Mouse (Mus musculus): Measurements from ENCODE around the gene Gm3776.
"Not testable (repeated sequence)": the region's sequence is repeated elsewhere in the genome, so short reads cannot be mapped to it uniquely, and the experiment has no call there.

The Gm3776 gene

GRCm38 (mm10) chr9:78256914-78257313, at the start of gene Gm3776:
TSS of gene Gm3776 (plus strand) at chr9:78257129.
- DNase-seq: not testable (repeated sequence)

- DNase-seq: no peak
These were observed 48.0 kb upstream of the Gm3776 start for GRCm38 (mm10) chr9:78208956-78209355.

- no peak for DNase-seq
These were observed 46.9 kb upstream of the Gm3776 start for GRCm38 (mm10) chr9:78210079-78210478.

GRCm38 (mm10) chr9:78210821-78211220, 46.1 kb upstream of the Gm3776 start:
- DNase-seq: no peak

GRCm38 (mm10) chr9:78211521-78211920, 45.4 kb upstream of the Gm3776 start:
- no peak for DNase-seq

GRCm38 (mm10) chr9:78212341-78213049, 44.4 kb upstream of the Gm3776 start:
- DNase-seq: no peak

GRCm38 (mm10) chr9:78217074-78217473, 39.9 kb upstream of the Gm3776 start:
- no peak for DNase-seq

GRCm38 (mm10) chr9:78222616-78223015, 34.3 kb upstream of the Gm3776 start:
- no peak for DNase-seq

- no peak for DNase-seq
These were observed 33.6 kb upstream of the Gm3776 start for GRCm38 (mm10) chr9:78223221-78223902.

- DNase-seq: no peak
These were observed 32.5 kb upstream of the Gm3776 start for GRCm38 (mm10) chr9:78224418-78224817.

GRCm38 (mm10) chr9:78225304-78225703, 31.6 kb upstream of the Gm3776 start:
- no peak for DNase-seq

- DNase-seq: no peak
These were observed 28.8 kb upstream of the Gm3776 start for GRCm38 (mm10) chr9:78228122-78228521.

- DNase-seq: not testable (repeated sequence)
These were observed 27.3 kb upstream of the Gm3776 start for GRCm38 (mm10) chr9:78229658-78230057.

GRCm38 (mm10) chr9:78230461-78230860, 26.5 kb upstream of the Gm3776 start, which contains the start of gene Gsta1:
TSS of gene Gsta1 (plus strand) at chr9:78230656.
- not testable (repeated sequence) for DNase-seq

GRCm38 (mm10) chr9:78233121-78233695, 23.7 kb upstream of the Gm3776 start:
- not testable (repeated sequence) for DNase-seq

- DNase-seq: not testable (repeated sequence)
These were observed 1.1 kb upstream of the Gm3776 start for GRCm38 (mm10) chr9:78255683-78256470.

GRCm38 (mm10) chr9:78259688-78260087, 2.8 kb downstream of the Gm3776 start:
- DNase-seq: peak; percentile 13

- DNase-seq: not testable (repeated sequence)
These were observed 14.0 kb downstream of the Gm3776 start for GRCm38 (mm10) chr9:78270945-78271344.

- DNase-seq: not testable (repeated sequence)
These were observed 25.2 kb downstream of the Gm3776 start for GRCm38 (mm10) chr9:78282002-78282711.

- not testable (repeated sequence) for DNase-seq
These were observed 32.1 kb downstream of the Gm3776 start for GRCm38 (mm10) chr9:78289063-78289462.

- DNase-seq: not testable (repeated sequence)
These were observed 32.8 kb downstream of the Gm3776 start, which contains the start of gene Gm10639 for GRCm38 (mm10) chr9:78289723-78290122. TSS of gene Gm10639 (plus strand) at chr9:78289923.

GRCm38 (mm10) chr9:78292462-78292861, 35.5 kb downstream of the Gm3776 start:
- DNase-seq: not testable (repeated sequence)
